Mouse (Mus musculus): ENCODE data around the gene Trp53tg5. TPM values are rescaled to one million over a fixed set of nuclear protein-coding genes. Genes with fewer than 3 reads are reported as not detected.

The Trp53tg5 gene
- total and polyA plus RNA-seq, 2 experiments, result not detected

DNA sequence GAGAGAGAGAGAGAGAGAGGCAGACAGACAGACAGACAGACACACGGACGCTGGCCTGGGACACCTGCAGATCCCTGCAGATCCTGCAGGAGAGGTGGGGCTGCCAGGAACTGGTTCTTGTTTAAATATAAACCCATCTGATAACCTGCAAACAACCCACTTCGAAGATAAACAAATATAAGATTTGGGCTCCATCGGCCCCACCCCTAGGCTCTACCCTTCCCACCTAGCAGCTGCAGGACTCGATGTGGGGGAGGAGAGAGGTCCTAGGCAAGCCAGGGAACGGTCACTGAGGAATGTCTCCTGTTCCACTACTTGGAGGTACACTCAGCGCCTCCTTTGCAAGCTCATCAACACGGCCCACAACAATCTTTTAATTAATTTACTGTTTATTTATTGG is 35.3 kb downstream of the Trp53tg5 start:
- WGBS, result 18% methylated on average over 8 of the region's 8 CpGs
- H3K9ac ChIP-seq (ENCODE audit: low read depth, low read length), result peak overlapping the region; percentile 60

DNA sequence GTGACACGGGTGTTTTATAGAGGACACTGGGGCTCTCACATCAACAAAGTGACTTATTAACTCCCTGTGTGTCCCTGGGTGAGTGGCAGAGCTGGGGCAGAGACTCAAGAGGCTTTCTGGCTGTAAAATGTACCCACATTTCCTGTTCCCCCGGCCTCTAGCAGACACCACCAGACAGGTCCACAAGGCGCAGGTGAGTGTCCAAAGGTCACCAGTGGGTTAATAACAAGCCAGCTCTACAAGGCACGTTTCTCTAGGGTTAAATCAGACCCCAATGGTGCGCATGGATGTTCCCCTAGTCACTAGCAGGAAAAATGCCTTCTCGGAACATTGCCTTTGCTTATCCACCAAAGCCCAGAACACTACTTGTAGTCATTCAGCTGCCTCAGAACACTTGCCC is 35.8 kb downstream of the Trp53tg5 start:
- peak overlapping the region; percentile 59 for H3K27ac ChIP-seq (replicated peaks; ENCODE audit: insufficient read depth, low read depth, low read length)
- H3K4me1 ChIP-seq (ENCODE audit: control insufficient read depth, insufficient read depth, low read length), result peaks cover 31% of the 10 kb centered on the region
- WGBS, result 23% methylated on average over 6 of the region's 6 CpGs
- H3K4me3 ChIP-seq (ENCODE audit: insufficient read depth, low read depth, low read length), result peak overlapping the region; percentile 75; the same call in 1 of the 2 replicates
- no peak for TF ChIP-seq POLR2A (IDR thresholded peaks at IDR 0.05; ENCODE audit: extremely low read depth, insufficient read depth, low read length)
- TF ChIP-seq CTCF (IDR thresholded peaks at IDR 0.05; ENCODE audit: low read depth, low read length), result no peak
- H3K36me3 ChIP-seq (ENCODE audit: control insufficient read depth, insufficient read depth, low read length), result peaks cover 18% of the 10 kb centered on the region; the same call in 1 of the 2 replicates
- H3K9ac ChIP-seq (ENCODE audit: low read depth, low read length), result peak overlapping the region; percentile 60
- DNase-seq (ENCODE audit: extremely low read depth, low read depth, low spot score), result peak; percentile 76
- H3K27me3 ChIP-seq (ENCODE audit: control insufficient read depth, insufficient read depth, low read length), result no peaks in the 10 kb centered on the region
- peaks cover 49% of the 10 kb centered on the region for H3K79me2 ChIP-seq (ENCODE audit: control insufficient read depth, insufficient read depth, low read length)

More for the DNA sequence above, 35.3 kb downstream of the Trp53tg5 start:
- TF ChIP-seq POLR2A (IDR thresholded peaks at IDR 0.05; ENCODE audit: extremely low read depth, insufficient read depth, low read length) (no peak), CTCF (IDR thresholded peaks at IDR 0.05; ENCODE audit: low read depth, low read length) (0 out of 2 replicates have a peak, but pooled peaks have one; percentile 6)
- peak; percentile 87 for DNase-seq (ENCODE audit: extremely low read depth, low read depth, low spot score)
- peak overlapping the region; percentile 59 for H3K27ac ChIP-seq (replicated peaks; ENCODE audit: insufficient read depth, low read depth, low read length)
- H3K79me2 ChIP-seq (ENCODE audit: control insufficient read depth, insufficient read depth, low read length), result peaks cover 50% of the 10 kb centered on the region
- H3K27me3 ChIP-seq (ENCODE audit: control insufficient read depth, insufficient read depth, low read length), result no peaks in the 10 kb centered on the region
- peaks cover 18% of the 10 kb centered on the region; the same call in 1 of the 2 replicates for H3K36me3 ChIP-seq (ENCODE audit: control insufficient read depth, insufficient read depth, low read length)
- H3K4me3 ChIP-seq (ENCODE audit: insufficient read depth, low read depth, low read length), result peak overlapping the region; percentile 75
- H3K4me1 ChIP-seq (ENCODE audit: control insufficient read depth, insufficient read depth, low read length), result peaks cover 26% of the 10 kb centered on the region

DNA sequence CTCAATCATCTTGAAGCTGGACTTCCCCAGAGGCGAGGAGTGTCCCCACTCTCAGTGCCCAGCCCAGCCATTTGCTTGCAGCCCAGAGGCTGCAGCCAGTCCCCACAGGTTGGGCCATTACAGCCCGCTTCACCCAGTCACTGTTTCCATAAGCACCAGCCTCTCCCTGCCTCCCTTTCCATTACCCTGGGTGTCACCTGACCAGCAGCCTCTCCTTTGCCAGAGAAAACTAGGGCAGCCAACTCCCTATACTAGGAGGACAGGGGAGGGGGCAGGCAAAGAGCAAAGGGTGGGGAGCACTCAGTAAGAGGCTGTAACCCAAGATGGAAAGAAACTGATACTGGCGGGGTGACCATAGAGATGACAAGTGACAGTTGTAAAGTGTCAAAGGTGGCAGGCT is 36.6 kb downstream of the Trp53tg5 start:
- H3K36me3 ChIP-seq (ENCODE audit: control insufficient read depth, insufficient read depth, low read length), result peaks cover 18% of the 10 kb centered on the region; the same call in 1 of the 2 replicates
- H3K79me2 ChIP-seq (ENCODE audit: control insufficient read depth, insufficient read depth, low read length), result peaks cover 41% of the 10 kb centered on the region
- no peaks in the 10 kb centered on the region for H3K27me3 ChIP-seq (ENCODE audit: control insufficient read depth, insufficient read depth, low read length)
- 17% methylated on average over 3 of the region's 3 CpGs for WGBS
- H3K4me1 ChIP-seq (ENCODE audit: control insufficient read depth, insufficient read depth, low read length), result peaks cover 36% of the 10 kb centered on the region
- peak overlapping the region; percentile 59 for H3K27ac ChIP-seq (replicated peaks; ENCODE audit: insufficient read depth, low read depth, low read length)
- TF ChIP-seq CTCF (IDR thresholded peaks at IDR 0.05; ENCODE audit: low read depth, low read length) (no peak), POLR2A (IDR thresholded peaks at IDR 0.05; ENCODE audit: extremely low read depth, insufficient read depth, low read length) (no peak)
- peak; percentile 82 for DNase-seq (ENCODE audit: extremely low read depth, low read depth, low spot score)
- H3K9ac ChIP-seq (ENCODE audit: low read depth, low read length), result peak overlapping the region; percentile 60
- H3K4me3 ChIP-seq (ENCODE audit: insufficient read depth, low read depth, low read length), result peak overlapping the region; percentile 53

DNA sequence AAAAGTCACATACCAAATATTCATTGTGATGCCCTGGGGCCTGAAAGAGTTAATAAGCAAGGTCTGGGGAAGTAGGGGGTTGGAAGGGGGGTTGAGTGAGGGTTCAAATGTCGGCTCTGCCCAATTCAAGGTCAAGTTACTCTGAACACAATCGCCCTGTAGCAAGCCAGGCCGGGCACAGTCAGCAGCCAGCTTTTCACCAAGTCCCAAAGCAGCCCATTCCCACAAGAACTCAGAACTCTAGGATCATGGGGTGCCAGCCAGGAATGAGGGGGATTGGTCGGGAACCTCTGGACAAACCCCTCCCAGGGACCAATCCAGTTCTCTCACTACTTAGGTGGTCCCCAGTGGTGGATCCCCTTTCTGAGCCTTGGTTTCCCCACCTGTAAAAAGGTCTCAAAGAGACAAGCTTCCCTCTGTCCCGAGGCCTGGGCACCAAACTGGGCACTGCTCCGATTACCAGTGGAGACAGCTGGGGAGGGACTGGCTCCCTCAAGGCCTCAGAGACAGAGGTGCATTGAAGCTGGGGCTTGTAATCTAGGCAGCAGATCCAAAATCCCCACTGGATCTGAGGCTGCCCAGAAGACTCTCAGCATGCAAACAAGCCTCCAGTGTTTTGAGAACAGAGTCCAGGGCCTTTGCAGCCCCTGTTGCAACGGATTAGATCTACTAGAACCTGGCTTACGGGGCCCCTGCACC is 37.2 kb downstream of the Trp53tg5 start:
- Histone ChIP-seq H3K79me2 (ENCODE audit: control insufficient read depth, insufficient read depth, low read length) (peaks cover 35% of the 10 kb centered on the region), H3K4me3 (ENCODE audit: insufficient read depth, low read depth, low read length) (peak overlapping the region; percentile 53), H3K36me3 (ENCODE audit: control insufficient read depth, insufficient read depth, low read length) (peaks cover 20% of the 10 kb centered on the region; the same call in 1 of the 2 replicates), H3K27me3 (ENCODE audit: control insufficient read depth, insufficient read depth, low read length) (no peaks in the 10 kb centered on the region), H3K9ac (ENCODE audit: low read depth, low read length) (peak overlapping the region; percentile 60), H3K4me1 (ENCODE audit: control insufficient read depth, insufficient read depth, low read length) (peaks cover 41% of the 10 kb centered on the region), H3K27ac (replicated peaks; ENCODE audit: insufficient read depth, low read depth, low read length) (peak overlapping the region; percentile 59)
- WGBS, result 9% methylated on average over 8 of the region's 8 CpGs
- no peak for TF ChIP-seq CTCF (IDR thresholded peaks at IDR 0.05; ENCODE audit: low read depth, low read length)
- DNase-seq (ENCODE audit: extremely low read depth, low read depth, low spot score), result peak; percentile 55

DNA sequence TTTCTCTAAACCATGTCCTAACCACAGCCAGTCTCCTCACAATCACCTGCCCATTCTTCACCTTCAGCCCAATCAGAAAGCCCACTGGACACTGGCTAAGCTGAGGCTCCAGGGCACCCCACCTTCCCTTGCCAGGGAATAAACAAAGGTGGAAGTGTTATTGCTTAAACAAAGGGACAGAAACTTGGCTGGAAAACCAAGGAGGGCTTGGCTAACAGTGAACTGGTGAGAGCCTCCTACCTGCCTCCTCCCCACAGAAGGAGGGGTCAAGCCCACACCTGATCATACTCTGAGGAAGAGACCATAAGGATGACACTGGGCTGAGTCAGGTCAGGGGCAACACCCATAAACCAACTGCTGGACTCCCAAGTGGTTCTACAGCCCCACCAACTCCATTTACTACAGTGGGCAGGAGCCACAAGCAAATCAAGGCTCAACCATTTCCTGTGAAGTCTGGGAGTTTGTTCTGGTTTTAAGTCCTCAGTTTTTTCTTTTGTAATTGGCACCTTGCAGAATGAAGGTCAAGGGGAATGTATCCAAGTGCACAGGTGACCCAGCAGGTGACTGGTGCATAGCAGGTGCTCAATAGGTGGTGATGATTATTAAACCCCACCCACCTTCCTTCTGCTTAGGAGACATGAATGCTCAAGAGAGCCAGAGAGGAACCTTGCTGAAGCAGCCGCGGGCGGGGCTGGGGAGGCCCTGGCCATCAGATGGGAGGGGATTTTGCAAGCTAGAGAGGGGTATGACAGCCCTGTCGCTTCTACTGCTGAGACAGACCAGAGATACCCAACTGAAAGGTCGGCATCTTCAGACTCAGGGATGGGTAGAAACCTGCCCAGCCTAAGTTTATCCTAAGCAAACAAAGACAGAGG is 38.1 kb downstream of the Trp53tg5 start:
- H3K27ac ChIP-seq (replicated peaks; ENCODE audit: insufficient read depth, low read depth, low read length), result peak overlapping the region; percentile 91
- 12% methylated on average over 5 of the region's 5 CpGs for WGBS
- peak overlapping the region; percentile 58 for H3K9ac ChIP-seq (ENCODE audit: low read depth, low read length)
- peaks cover 31% of the 10 kb centered on the region; the same call in 1 of the 2 replicates for H3K79me2 ChIP-seq (ENCODE audit: control insufficient read depth, insufficient read depth, low read length)
- H3K4me3 ChIP-seq (ENCODE audit: insufficient read depth, low read depth, low read length), result peak overlapping the region; percentile 26; the same call in 1 of the 2 replicates
- DNase-seq (ENCODE audit: extremely low read depth, low read depth, low spot score), result peak; percentile 78
- H3K4me1 ChIP-seq (ENCODE audit: control insufficient read depth, insufficient read depth, low read length), result peaks cover 48% of the 10 kb centered on the region
- H3K27me3 ChIP-seq (ENCODE audit: control insufficient read depth, insufficient read depth, low read length), result no peaks in the 10 kb centered on the region
- TF ChIP-seq CTCF (IDR thresholded peaks at IDR 0.05; ENCODE audit: low read depth, low read length) (no peak), POLR2A (IDR thresholded peaks at IDR 0.05; ENCODE audit: extremely low read depth, insufficient read depth, low read length) (no peak)
- peaks cover 27% of the 10 kb centered on the region for H3K36me3 ChIP-seq (ENCODE audit: control insufficient read depth, insufficient read depth, low read length)

Data from liver, adult 2 months (tissue).